Mouse (Mus musculus) mouse embryonic stem cell (cell line): ENCODE results near the gene Akap10.
"Not testable (repeated sequence)": the region's sequence is repeated elsewhere in the genome, so short reads cannot be mapped to it uniquely, and the experiment has no call there.

Experiments
- in situ Hi-C, 2 experiments: fragments of 300-500 bp; cut with MboI; formaldehyde crosslinking; loops; 1 replicate in 1 of 2; 3 replicates in 1 of 2; pipeline ENCODE4 v1.14.3; 2019 to 2020; ENCODE audit warnings: low sequenced_read_pairs in 2 of 2, low pct_unique_long_range_greater_than_20kb in 1 of 2, mixed read lengths in 1 of 2; ENCODE audit not compliant: unreplicated experiment in 1 of 2

Akap10 gene

DNA sequence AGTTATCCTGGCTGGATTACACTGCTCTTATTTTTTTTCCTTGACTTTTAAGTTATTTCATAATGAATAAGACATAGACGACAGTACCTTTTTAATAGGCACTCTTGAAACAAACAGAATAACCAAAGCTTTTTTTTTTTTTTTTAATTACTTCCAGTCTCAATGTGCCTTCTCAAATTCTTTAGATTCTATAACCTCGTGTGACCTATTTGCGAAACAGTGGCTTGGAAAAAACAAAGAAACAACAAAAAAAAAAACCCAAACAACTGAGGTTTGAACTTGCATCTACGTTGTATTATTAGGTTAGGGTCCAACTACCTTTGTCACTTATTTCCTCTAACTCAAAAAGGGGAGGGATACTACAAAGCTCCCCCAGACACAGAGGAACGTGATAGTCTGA is 76.4 kb downstream of the Akap10 start:
- in situ Hi-C loops = loop anchor here in 1 of 2 experiments (10.0 kb wide), 1 partner anchor 71 kb away; no protein-coding TSS in a partner anchor

DNA sequence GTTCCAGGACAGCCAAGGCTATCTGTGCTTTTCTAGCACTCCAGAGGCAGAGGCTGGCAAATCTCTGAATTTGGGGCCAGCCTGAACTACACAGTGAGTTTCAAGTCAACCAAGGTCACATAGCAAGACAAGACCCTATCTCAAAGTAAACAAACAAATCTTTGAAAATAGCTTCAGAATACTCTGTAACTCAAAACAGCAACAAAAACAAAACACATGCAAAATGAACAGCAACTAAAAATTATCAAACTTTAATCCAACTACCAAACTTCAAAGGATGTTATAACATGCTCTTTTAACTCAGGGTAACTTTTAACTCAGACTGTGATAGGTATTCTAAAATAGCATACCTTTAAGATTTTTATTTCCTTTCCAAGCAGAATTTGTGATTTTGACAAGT is 77.1 kb downstream of the Akap10 start:
- in situ Hi-C loops = loop anchor here in 1 of 2 experiments (10.0 kb wide), 1 partner anchor 72 kb away; no protein-coding TSS in a partner anchor

DNA sequence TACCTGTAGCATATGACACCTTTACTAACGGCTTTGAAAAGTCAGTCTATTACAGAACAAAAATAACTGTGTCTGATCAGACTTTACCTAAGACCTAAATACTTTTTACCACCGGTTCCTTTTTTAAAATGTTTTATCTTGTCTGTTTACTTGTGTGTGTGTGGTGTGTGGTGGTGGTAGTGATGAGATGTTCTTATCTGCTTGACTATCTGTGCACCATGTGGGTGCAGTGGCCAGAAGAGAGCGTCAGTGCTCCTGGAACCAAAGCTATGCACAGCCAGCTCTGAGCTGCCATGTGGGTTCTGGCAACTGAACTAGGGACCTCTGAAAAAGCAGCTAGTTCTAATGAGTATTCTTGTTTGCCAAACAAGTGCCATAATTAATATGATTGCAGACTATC is 78.9 kb downstream of the Akap10 start:
- in situ Hi-C loops = loop anchor here in 1 of 2 experiments (10.0 kb wide), 1 partner anchor 74 kb away; no protein-coding TSS in a partner anchor

DNA sequence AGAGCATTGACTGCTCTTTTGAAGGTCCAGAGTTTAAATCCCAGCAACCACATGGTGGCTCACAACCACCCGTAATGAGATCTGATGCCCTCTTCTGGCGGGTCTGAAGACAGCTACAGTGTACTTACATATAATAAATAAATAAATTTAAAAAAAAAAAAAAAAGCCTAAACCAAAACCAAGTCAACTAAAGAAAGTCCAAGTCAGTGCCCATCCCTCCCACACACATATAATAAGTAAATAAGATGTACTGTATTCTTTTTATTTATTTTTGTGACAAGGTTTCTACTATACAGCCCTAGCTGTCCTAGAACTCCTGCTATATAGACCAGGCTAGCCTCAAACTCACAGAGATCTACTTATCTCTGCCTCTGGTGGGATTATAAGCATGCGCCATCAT is 89.4 kb downstream of the Akap10 start:
- in situ Hi-C loops = not testable (repeated sequence)

DNA sequence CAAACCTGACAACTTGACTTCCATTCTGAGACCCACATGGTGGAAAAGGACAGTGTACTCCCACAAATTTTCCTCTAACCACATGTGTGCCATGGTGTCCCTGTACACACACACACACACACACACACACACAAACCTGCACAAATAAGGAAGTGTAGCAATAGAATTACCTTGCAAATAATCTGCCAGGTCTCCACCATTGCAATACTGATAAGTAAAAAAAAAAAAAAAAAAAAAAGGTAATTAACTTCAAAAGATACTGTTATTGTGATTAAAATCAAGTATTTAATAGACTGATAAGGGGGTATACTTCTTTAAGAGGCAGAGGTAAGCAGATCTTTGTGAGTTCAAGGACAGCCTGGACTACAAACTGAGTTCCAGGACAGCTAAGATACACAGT is 90.1 kb downstream of the Akap10 start:
- in situ Hi-C loops = no loop called here

DNA sequence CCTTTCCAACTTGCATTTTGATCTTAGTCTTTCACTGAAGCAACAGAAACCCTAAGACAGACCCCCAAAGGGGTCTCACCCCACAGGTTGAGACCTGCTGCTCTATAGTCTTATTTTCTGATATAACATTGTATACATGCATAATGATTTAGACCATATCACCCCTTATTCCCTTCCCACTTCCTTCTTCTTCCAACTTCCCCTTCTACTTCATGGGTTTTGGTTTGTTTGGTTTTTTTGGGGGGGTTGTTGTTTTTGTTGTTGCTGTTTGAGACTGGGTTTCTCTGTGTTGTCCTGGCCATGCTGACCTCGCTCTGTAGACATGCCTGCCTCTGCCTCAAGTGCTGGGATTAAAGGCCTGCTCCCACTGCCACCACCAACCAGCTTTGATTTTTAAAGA is 90.9 kb downstream of the Akap10 start:
- in situ Hi-C loops = no loop called here
